Mouse (Mus musculus): ENCODE results near the gene Cnp.

Gene Cnp

DNA sequence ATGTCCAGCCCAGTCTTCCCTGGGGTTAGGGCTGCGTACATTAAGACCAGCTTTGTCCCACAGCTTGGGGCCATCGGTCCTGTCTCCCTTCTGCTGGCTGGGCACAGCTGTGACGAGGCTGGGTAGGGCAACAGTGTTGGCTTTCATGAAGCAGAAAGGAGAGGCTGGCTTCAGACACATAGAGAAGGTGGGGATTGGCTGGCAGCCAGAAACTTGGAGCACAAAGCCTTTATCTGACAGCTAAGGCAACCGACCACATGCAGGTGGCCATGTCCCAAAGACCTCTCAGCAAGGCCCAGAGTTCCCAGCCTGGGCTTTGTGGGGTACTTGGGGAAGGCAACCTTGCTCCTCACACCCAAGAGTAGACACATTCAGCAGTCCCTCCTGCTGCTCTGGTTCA lies 7.1 kb downstream of the Cnp start:
- in situ Hi-C loops (cut with MboI; ENCODE audit: unreplicated experiment in 2 of 2): loop anchor here in 1 of 2 experiments (25.0 kb wide), 1 partner anchor 1644 kb away; the partner anchor contains the start of gene Rara

- in situ Hi-C loops (cut with MboI; ENCODE audit: unreplicated experiment in 2 of 2): loop anchor here in 1 of 2 experiments (25.0 kb wide), 1 partner anchor 1645 kb away; the partner anchor contains the start of gene Rara
Measured at GRCm38 (mm10) chr11:100582413-100582812, 7.7 kb downstream of the Cnp start.

- in situ Hi-C loops (cut with MboI; ENCODE audit: unreplicated experiment in 2 of 2): loop anchor here in 1 of 2 experiments (25.0 kb wide), 1 partner anchor 1646 kb away; the partner anchor contains the start of gene Rara
Measured at GRCm38 (mm10) chr11:100582836-100583235, 8.1 kb downstream of the Cnp start.

DNA sequence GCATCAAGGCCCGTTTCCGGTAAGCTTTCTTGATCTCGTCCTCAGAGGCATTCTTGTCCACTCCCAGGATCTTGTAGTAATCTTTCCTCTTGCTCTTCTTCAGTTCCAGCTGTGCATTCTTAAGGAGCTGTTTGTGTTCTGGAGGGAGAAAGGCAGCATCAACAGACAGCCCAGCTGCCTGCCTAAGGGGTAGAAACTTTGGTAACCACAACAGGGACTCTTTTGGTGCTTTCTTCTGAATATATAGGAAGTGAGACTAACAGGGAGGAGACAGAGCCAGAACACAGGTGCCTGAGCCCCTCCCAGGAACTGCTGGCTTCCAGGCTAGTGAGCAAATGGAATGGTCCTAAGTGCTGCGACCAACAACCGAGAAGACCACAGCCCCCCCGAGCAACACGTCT lies 9.9 kb downstream of the Cnp start:
- in situ Hi-C loops (cut with MboI; ENCODE audit: unreplicated experiment in 2 of 2): loop anchor here in 1 of 2 experiments (25.0 kb wide), 1 partner anchor 1647 kb away; the partner anchor contains the start of gene Rara

DNA sequence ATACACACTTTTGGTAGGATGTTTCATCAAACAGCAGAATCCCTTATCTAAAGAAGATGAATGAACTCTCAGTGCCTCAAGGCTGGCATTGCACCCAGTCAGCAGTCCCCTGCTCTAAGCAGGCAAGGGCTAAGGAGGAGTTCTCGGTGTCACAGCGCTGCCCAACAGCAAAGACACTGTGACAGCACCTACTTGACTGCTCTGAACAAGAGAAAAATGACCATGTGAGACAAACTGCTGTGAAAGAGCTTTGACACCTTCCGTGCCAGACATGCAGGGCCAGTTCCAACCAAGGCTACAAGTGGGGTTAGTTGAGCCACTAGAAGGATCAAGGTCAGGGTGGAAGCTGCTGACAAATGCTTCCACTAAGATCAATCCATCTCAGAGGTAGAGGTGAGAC lies 10.4 kb downstream of the Cnp start:
- in situ Hi-C loops (cut with MboI; ENCODE audit: unreplicated experiment in 2 of 2): loop anchor here in 1 of 2 experiments (5.0 to 25.0 kb wide), 2 partner anchors 37 to 1648 kb away; partner anchors contain the start of genes Dnajc7 and Rara

- in situ Hi-C loops (cut with MboI; ENCODE audit: unreplicated experiment in 2 of 2): loop anchor here in 1 of 2 experiments (5.0 to 25.0 kb wide), 2 partner anchors 34 to 1651 kb away; partner anchors contain the start of genes Dnajc7 and Rara
Measured at GRCm38 (mm10) chr11:100588462-100588861, 13.8 kb downstream of the Cnp start.

DNA sequence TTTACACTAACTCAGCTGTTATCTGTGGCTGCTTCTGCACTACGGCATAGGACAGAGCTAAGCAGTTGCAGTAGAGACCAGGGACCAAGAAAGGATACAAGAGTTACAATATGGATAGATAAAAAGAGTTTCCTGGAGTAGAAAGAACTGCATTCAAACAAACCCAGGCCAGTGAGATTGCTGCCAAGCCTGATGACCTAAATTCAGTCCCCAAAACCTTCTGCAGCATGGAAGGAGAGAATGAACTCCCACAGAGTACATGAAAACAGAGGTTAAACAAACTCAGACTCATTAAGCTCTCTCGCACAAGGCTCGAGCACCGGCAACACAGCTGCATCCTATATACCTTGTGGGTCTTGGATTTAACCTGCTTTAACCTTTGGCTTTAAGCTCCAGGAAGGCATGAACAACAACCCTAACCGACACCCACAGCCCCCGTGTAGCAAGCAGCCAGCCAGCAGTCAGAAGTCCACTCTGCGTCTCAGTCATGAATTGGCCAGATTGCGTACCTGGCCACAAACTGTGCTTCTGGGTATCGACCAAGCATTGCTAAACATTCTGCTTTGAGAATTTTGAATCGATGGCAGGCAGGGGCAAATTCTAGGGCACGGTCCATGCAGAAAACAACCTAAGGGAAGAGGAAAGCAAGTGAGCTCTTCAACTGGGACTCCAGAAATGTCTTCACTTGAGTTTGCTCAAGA lies 17.8 kb downstream of the Cnp start:
- in situ Hi-C loops (cut with MboI; ENCODE audit: unreplicated experiment in 2 of 2): loop anchor here in 1 of 2 experiments (25.0 kb wide), 1 partner anchor 1655 kb away; the partner anchor contains the start of gene Rara

- in situ Hi-C loops (cut with MboI; ENCODE audit: unreplicated experiment in 2 of 2): loop anchor here in 1 of 2 experiments (25.0 kb wide), 1 partner anchor 1657 kb away; the partner anchor contains the start of gene Rara
Measured at GRCm38 (mm10) chr11:100594608-100595007, 19.9 kb downstream of the Cnp start.

GRCm38 (mm10) chr11:100595533-100595932 lies 20.8 kb downstream of the Cnp start:
- in situ Hi-C loops (cut with MboI; ENCODE audit: unreplicated experiment in 2 of 2): loop anchor here in 1 of 2 experiments (25.0 kb wide), 1 partner anchor 1658 kb away; the partner anchor contains the start of gene Rara

DNA sequence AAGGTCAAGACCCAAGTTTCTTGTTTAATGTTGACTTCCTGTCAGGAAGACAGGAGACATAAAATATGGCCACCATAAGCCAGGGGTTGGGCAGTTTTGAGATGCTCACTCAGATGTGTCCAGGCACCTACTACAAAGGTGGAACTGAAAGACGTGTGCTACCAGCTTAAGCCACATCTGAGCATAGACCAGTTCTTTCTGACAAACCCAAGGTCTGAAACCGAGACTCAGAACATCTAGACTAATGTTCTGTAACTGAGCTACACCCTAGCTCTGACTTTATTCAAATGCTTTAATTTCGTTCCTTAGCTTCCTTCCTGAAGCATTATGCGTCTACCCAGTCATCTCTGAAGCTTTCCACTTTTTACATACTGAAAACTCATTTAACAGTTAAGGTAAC lies 23.4 kb downstream of the Cnp start:
- in situ Hi-C loops (cut with MboI; ENCODE audit: unreplicated experiment in 2 of 2): loop anchor here in 1 of 2 experiments (25.0 kb wide), 1 partner anchor 1661 kb away; the partner anchor contains the start of gene Rara

- in situ Hi-C loops (cut with MboI; ENCODE audit: unreplicated experiment in 2 of 2): no loop called here
Measured at GRCm38 (mm10) chr11:100601372-100601771, 26.7 kb downstream of the Cnp start.

GRCm38 (mm10) chr11:100603155-100603554 lies 28.5 kb downstream of the Cnp start:
- in situ Hi-C loops (cut with MboI; ENCODE audit: unreplicated experiment in 2 of 2): no loop called here

GRCm38 (mm10) chr11:100603813-100604212 lies 29.1 kb downstream of the Cnp start:
- in situ Hi-C loops (cut with MboI; ENCODE audit: unreplicated experiment in 2 of 2): no loop called here

DNA sequence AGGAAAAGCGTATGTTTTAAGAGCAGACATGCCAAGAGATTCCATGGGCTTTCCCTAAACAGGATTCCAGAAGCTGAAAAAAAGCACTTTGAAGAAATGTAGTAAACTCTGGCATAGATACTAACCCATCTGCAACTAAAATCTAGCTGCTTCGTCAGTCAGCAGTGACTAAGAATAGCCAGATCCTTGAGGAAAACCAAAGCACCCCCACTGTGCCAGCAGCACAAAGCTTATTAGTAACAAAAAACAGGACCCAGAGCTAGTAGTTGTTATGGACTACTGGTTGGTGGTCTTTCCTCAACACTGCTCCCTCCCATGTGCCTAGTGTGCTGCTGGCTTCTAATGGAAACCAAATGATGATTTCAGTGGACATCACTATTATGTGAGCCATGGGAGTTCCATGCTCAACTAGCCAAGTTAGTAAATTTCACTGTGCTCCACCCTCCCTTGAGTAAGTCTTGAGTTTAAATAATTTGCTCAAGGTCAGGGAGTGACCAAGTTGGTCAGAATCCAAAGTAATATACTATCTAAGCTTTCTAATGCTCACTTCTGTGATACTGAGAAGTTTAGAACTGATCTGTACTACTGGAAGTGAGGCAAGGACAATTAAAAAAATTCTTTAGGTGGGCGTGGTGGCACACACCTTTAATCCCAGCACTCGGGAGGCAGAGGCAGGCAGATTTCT lies 29.8 kb downstream of the Cnp start:
- in situ Hi-C loops (cut with MboI; ENCODE audit: unreplicated experiment in 2 of 2): no loop called here

- in situ Hi-C loops (cut with MboI; ENCODE audit: unreplicated experiment in 2 of 2): no loop called here
Measured at GRCm38 (mm10) chr11:100605451-100605850, 30.7 kb downstream of the Cnp start.

GRCm38 (mm10) chr11:100607121-100607520 lies 32.4 kb downstream of the Cnp start:
- in situ Hi-C loops (cut with MboI; ENCODE audit: unreplicated experiment in 2 of 2): no loop called here

GRCm38 (mm10) chr11:100608796-100609195 lies 34.1 kb downstream of the Cnp start:
- in situ Hi-C loops (cut with MboI; ENCODE audit: unreplicated experiment in 2 of 2): no loop called here

DNA sequence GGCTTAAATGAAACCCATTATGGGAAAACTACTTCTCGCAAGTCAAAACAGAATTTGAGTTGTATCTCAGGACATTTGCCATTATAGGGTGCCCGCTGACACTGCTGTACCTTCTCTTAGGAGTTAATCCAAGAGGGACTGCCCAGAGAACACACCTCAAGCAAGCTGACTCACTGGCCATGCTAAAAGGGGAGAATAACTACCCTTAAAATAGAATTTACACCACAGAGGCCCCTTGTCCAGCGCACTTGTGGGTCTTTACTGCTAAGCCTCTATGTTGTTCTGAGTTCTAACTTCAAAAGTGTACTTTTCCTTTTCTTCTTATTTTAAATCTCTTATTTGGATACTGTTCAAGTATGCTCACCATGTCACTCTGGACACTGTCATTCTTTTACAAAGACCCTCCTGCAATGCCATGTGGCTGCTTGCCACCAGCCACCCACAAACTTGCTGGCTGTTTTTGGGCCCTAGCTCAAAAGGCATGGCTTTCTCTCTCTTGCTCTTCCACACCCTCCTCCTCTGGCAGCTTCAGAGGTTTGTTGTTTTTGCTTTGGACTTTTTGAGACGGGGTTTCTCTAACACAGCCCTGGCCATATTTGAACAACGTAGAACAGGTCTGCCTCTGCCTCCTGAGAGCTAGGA lies 34.8 kb downstream of the Cnp start:
- in situ Hi-C loops (cut with MboI; ENCODE audit: unreplicated experiment in 2 of 2): no loop called here

DNA sequence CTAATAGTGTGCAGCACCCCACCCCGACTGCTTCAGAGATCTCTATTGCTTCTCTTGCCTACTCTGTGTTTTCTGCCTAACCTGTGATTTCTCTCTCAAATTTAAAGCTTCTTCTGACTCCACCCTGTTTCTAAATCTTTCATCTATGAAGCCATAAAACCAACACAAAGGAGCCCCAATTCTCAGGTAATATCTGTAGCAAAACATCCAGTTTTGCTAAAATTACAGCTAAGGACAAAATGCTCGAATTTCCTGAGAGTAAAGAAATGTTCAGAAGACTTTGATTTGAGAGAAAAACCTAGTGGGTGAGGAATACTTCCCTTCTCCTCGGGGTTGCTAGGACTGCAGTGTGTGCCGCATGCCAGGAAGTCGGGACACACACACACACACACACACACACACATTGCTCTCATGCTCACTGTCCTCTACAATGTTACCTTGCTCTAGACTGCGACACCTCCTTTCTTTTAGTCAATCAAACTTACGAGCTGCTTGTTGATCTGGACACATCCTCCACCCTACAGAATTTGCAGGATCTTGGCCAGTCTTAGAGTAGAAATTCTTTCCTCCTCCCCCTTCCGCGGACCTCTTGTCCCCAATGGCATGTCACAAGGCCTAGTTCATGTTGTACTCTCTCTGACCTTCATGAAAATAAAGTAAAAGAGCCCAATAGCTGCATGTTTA lies 35.4 kb downstream of the Cnp start:
- in situ Hi-C loops (cut with MboI; ENCODE audit: unreplicated experiment in 2 of 2): no loop called here

DNA sequence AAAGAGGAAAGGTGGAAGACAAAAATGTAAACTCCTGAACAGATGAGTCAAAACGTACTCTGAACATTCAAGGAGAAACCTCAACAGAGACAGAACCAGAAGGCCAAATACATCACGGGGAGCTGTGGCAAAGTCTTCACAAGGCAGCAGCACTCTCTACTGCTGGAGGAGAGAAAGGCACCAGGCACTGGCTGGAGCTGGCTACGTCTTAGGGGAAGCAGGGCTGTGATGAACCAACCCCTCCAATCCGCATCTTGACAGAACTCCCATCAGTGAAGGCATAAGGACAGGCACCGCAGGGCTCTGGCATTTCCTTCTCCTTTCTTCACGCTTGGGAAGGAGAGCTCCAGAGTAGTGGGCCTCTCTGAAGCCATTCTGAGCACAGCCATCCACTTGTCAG lies 36.9 kb downstream of the Cnp start:
- in situ Hi-C loops (cut with MboI; ENCODE audit: unreplicated experiment in 2 of 2): no loop called here

Data from v-Abl transformed pro-B cells (cell line).